Mouse (Mus musculus) adrenal gland, adult 18-20 months (tissue): ENCODE measurements around the gene 5330417H12Rik. TPM values are rescaled to one million over a fixed set of nuclear protein-coding genes. Genes with fewer than 3 reads are reported as not detected.

Experiments used
- total RNA-seq, 2 experiments: library from RNA; stranded (reverse); gene quantifications; 1 replicate in 1 of 2; 2 replicates in 1 of 2; pipeline ENCODE4 v1.2.3; 2021

5330417H12Rik gene
- total RNA-seq, 2 experiments from 2014 or later, result not detected

Other genes starting within 250 kb of the 5330417H12Rik start
- gene Olfml1, start 57.7 kb downstream of the 5330417H12Rik start, total RNA-seq, result 10 to 100 TPM in 1 of 2 experiments, 1 to 10 TPM in 1; 6.9 to 10.5 TPM
- 1 to 10 TPM; 4.0 TPM for gene Ppfibp2, start 30.0 kb downstream of the 5330417H12Rik start, total RNA-seq
- not detected for gene Cyb5r2, start 132.9 kb upstream of the 5330417H12Rik start, total RNA-seq
- gene Ovch2, start 176.0 kb upstream of the 5330417H12Rik start, total RNA-seq, result not detected
- gene Olfr467, start 187.1 kb upstream of the 5330417H12Rik start, total RNA-seq, result not detected
- not detected for gene Olfr469, start 200.4 kb upstream of the 5330417H12Rik start, total RNA-seq
- gene Olfr470, start 222.3 kb upstream of the 5330417H12Rik start, total RNA-seq, result not detected